Mouse (Mus musculus) testis, postnatal 14 days (tissue): ENCODE data around the gene Cdk14.

Source experiments
- DNase-seq: peaks from one replicate; pipeline ENCODE4 v3.0.0; 2021; ENCODE audit warnings: low spot score

Cdk14 gene

GRCm38 (mm10) chr5:4893206-4893851, 526.8 kb downstream of the Cdk14 start:
- no peak for DNase-seq

GRCm38 (mm10) chr5:4892734-4893133, 527.4 kb downstream of the Cdk14 start:
- DNase-seq: no peak

- DNase-seq: no peak
Observed at GRCm38 (mm10) chr5:4891862-4892704, 528.0 kb downstream of the Cdk14 start.

- no peak for DNase-seq
Observed at GRCm38 (mm10) chr5:4887069-4887468, 533.0 kb downstream of the Cdk14 start.

GRCm38 (mm10) chr5:4882841-4883240, 537.3 kb downstream of the Cdk14 start:
- no peak for DNase-seq

GRCm38 (mm10) chr5:4880331-4880730, 539.8 kb downstream of the Cdk14 start:
- no peak for DNase-seq

GRCm38 (mm10) chr5:4878934-4879333, 541.2 kb downstream of the Cdk14 start:
- DNase-seq: no peak

GRCm38 (mm10) chr5:4877638-4878037, 542.5 kb downstream of the Cdk14 start:
- DNase-seq: no peak

- DNase-seq: no peak
Observed at GRCm38 (mm10) chr5:4877131-4877631, 542.9 kb downstream of the Cdk14 start.

GRCm38 (mm10) chr5:4876653-4877091, 543.4 kb downstream of the Cdk14 start:
- no peak for DNase-seq

GRCm38 (mm10) chr5:4870041-4870726, 549.9 kb downstream of the Cdk14 start:
- no peak for DNase-seq

GRCm38 (mm10) chr5:4868563-4869120, 551.5 kb downstream of the Cdk14 start:
- DNase-seq: no peak

GRCm38 (mm10) chr5:4867849-4868562, 552.1 kb downstream of the Cdk14 start:
- DNase-seq: no peak

- no peak for DNase-seq
Observed at GRCm38 (mm10) chr5:4866945-4867344, 553.2 kb downstream of the Cdk14 start.

- no peak for DNase-seq
Observed at GRCm38 (mm10) chr5:4866099-4866498, 554.0 kb downstream of the Cdk14 start.

GRCm38 (mm10) chr5:4861592-4861991, 558.5 kb downstream of the Cdk14 start:
- DNase-seq: no peak

- no peak for DNase-seq
Observed at GRCm38 (mm10) chr5:4861141-4861540, 559.0 kb downstream of the Cdk14 start.

- no peak for DNase-seq
Observed at GRCm38 (mm10) chr5:4858032-4858641, 562.0 kb downstream of the Cdk14 start.

- DNase-seq: no peak
Observed at GRCm38 (mm10) chr5:4853503-4853902, 566.6 kb downstream of the Cdk14 start.

GRCm38 (mm10) chr5:4852711-4853320, 567.3 kb downstream of the Cdk14 start:
- no peak for DNase-seq
